Mouse (Mus musculus): ENCODE data around the gene Ugcg.

Gene Ugcg

DNA sequence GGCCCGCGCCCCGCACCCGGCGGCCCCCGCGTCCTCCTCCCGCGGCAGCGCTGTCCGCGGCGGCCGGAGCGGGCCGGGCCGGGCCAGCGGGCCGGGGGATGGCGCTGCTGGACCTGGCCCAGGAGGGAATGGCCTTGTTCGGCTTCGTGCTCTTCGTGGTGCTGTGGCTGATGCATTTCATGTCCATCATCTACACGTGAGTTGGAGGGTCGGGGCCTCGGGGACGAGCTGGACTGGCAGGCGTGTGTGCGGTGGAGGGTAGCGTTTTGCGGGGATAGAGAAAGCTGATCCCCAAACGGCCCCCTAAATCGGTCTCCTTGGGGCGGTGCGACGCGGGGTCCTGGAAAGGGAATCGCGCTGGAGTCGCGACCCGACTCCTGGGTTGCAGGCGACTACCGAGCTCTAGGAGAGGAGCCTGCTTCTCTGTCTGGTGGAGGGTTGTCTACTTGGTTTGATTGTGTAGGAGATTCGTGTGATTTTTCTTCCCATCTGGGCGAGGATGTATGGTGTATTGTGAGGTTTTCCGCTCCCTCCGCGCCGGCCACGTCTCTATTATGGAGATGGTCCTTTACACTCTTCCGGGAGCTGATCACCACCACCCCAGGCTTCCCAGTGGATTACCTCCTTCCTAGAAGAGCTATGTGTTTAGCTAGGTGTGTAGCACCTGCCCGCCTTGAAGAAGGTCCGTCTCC, 635 bp downstream of the Ugcg start:
- peak in 1 of 2 experiments; percentile 7 for DNase-seq (ENCODE audit: low spot score in 2 of 2)

- DNase-seq (ENCODE audit: low spot score in 2 of 2), result no peak
These were observed 1.8 kb downstream of the Ugcg start for GRCm38 (mm10) chr4:59190650-59191424.

GRCm38 (mm10) chr4:59194731-59195496, 5.9 kb downstream of the Ugcg start:
- no peak for DNase-seq (ENCODE audit: low spot score in 2 of 2)

DNA sequence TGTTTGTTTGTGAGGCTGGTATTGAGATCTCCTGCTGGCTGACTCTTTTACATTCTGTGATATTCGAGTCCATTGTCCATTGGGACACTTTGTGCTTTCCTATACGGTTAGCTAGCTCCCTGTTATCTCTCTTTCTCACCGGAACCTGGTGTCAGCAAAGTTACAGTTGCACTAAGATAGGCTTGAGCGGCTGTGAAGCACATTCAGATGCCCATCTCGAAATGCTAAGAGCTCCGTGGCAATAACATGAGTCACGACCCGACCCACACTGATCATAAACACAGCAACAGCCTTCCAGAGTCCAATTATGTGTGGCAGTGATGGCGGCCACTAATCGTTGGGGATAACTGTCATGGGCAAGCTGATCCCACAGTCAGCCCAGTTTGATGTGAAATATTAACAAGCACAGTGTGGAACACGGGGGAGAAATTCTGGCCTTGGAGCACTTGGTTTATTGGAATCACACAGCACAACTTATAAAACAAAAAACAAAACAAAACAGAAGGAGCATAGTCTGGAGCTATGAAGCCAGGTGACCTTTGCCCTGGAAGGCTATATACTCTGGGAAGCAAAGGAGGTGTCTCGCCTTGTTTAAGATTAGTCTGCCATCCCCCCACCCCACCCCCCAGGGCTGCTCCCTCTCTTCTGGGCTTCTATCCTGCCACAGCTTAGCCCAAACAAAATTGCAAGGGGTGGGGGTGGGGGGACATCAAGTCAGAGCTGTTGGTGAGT, 7.5 kb downstream of the Ugcg start:
- no peak for DNase-seq (ENCODE audit: low spot score in 2 of 2)

DNA sequence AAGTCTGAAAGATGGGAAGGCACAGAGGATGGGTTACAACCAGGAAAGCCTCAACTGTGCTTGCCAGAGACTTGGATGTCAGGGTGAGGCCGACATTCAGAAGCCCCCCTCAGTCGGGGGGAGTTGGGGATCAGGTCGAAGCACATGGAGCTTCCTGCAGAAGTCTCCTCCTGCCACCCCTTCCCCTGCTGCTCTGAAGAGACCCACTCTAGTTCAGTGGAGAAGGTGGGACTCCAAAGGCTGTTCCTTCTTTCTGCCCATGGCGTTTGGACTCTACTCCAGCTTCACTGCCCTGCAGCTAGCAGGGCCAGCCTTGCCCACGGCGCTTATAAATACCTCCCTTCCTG, 8.0 kb downstream of the Ugcg start:
- no peak for DNase-seq (ENCODE audit: low spot score in 2 of 2)

DNA sequence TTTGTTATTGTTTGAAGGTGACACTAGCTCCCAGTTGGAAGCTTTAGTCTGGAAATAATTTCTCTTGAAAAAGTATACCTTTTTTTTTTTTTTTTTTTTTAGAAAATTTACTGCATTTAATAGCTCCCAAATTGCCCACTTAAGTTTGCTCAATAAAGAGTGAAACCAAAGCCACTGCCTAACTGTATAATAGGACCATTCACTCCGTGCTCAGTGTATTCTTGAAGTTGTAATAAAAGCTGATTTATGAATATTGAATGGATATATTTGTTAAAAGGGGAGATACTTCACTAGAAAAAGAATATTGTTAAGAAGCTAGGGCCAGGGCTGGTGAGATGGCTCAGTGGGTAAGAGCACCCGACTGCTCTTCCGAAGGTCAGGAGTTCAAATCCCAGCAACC, 8.4 kb downstream of the Ugcg start:
- no peak for DNase-seq (ENCODE audit: low spot score in 2 of 2)

GRCm38 (mm10) chr4:59199341-59199740, 10.3 kb downstream of the Ugcg start:
- peak in 1 of 2 experiments; percentile 58 for DNase-seq (ENCODE audit: low spot score in 2 of 2)

DNA sequence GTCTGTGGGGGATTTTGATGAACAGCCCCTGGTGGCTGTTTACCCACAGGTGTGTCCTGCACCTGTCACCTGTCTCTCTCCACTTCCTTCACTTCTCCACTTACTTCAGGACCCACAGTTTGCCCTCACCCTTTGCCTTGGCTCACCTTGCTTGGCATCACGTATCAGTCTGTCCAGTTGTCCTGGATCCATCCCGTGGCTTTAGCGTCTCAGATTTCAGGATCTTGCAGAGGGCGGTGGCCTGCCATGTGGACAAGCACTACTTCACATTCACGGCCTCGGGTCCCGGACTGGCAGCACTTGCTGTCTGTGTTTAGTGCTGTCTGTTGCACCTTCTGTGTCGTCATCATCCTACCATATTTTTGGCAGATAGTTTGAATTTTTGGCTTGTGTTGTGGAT, 10.7 kb downstream of the Ugcg start:
- no peak for DNase-seq (ENCODE audit: low spot score in 2 of 2)

DNA sequence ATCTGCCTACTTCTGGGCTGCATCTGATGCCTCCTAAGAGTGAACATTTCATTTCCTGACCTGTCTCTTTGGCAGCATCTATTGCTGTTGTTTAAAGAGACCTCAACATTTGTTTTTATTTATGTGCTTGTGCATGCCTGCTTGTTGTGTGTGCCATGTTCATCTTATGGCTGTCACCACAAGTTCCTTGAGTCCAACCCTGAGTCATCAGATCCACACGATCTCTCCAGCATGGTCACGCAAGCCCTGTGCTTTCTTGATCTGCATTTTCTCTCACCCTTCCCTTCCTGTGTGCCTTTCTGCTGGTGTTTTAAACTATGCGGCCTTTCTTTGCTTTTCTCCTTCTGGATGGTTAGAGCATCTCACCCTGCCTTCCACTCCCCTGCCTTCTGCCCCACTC, 11.6 kb downstream of the Ugcg start:
- peak in 1 of 2 experiments; percentile 15 for DNase-seq (ENCODE audit: low spot score in 2 of 2)

- DNase-seq (ENCODE audit: low spot score in 2 of 2), result no peak
These were observed 15.6 kb downstream of the Ugcg start for GRCm38 (mm10) chr4:59204616-59205015.

- no peak for DNase-seq (ENCODE audit: low spot score in 2 of 2)
These were observed 16.8 kb downstream of the Ugcg start for GRCm38 (mm10) chr4:59205758-59206340.

DNA sequence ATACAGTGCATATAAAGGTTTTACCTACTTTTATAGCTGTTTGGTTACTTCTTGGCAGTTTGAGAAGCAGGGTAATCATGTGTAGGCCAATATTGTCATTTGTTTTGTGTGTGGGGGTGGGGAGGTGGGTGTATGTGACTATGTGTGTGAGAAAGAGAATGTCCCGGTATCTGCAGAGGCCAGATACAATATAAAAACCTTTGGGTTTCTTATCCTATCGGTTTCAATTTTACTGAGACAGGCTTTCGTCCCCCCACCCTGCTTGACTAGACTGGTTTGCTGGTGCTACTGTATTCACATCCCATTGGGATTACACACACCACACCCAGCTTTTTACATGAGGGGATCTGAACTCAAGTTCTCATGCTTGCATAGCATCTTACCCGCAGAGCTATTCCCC, 17.5 kb downstream of the Ugcg start:
- no peak for DNase-seq (ENCODE audit: low spot score in 2 of 2)

- no peak for DNase-seq (ENCODE audit: low spot score in 2 of 2)
These were observed 19.6 kb downstream of the Ugcg start for GRCm38 (mm10) chr4:59208607-59209006.

DNA sequence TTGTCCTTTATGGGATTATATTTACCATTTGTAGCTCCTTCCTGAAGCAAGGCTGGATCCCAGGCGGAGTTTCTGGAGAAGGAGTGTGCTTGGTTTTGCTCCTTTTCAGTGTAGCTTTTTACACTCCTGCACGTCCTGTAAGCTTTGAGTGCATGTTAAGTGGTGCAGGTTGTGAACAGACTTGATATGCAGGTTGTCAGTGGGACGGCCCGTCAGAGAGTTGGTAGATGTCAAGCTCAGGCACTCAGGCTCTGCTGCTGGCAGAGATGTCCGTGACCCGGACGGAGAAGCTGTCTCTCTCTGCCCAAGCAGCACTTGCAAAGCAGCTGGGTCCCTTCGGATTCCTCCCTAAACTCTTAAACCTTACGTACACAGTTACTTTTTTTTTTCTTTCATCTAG, 22.1 kb downstream of the Ugcg start:
- no peak for DNase-seq (ENCODE audit: low spot score in 2 of 2)

GRCm38 (mm10) chr4:59213833-59214232, 24.8 kb downstream of the Ugcg start:
- DNase-seq (ENCODE audit: low spot score in 2 of 2), result no peak

- no peak for DNase-seq (ENCODE audit: low spot score in 2 of 2)
These were observed 25.6 kb downstream of the Ugcg start for GRCm38 (mm10) chr4:59214695-59215094.

- DNase-seq (ENCODE audit: low spot score in 2 of 2), result no peak
These were observed 26.5 kb downstream of the Ugcg start for GRCm38 (mm10) chr4:59215585-59215984.

DNA sequence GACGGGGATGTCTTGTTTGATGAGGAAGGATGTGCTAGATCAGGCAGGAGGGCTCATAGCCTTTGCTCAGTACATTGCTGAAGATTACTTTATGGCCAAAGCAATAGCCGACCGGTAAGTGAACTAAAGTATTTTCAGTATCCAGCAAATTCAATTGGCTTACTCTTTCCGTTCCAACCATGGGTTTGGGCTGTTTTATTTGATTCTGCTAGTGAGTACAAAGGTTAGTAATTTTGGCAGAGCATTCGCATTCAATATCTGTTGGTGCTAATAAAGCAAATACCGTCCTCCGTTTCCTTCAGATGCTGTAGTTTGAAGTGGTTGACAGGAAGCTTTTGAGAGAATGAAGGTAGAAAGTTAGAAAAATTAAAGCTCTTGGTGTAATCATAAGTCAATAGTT, 28.0 kb downstream of the Ugcg start:
- no peak for DNase-seq (ENCODE audit: low spot score in 2 of 2)

DNA sequence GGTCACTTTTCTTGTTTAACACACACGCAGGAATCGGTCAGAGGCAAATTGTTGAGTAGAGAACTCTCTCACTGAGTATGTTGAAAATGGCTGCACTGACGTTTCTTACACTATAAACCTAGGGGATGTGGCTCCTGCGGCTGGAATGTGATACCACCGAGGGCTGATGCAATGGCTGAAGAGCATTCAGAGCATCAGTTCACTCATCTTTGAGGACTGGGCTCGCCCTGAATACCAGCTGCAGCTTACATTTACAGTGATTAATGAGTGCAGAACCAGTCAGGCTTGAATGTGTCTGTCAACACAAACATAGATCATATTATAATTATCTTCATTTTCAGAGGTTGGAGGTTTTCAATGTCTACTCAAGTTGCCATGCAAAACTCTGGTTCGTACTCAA, 29.1 kb downstream of the Ugcg start:
- no peak for DNase-seq (ENCODE audit: low spot score in 2 of 2)

DNA sequence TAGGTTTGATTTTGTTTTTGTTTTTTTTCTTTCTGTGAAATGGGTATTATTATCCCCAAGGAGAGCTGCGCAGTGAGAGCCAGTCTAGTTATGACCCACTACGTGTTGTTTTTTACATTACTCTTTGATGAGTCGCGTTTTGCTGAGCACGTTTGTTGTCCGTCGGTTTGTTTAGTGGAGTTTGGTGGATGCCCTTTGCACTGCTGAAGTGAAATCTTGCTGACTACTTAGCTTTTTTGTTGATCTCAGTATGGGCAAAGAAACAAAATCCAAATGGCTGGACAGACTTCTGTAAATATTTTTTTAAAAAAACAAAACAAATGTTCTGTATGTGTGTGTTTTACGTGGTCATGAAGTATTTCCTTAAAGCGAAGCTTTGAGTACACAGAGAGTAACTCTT, 33.2 kb downstream of the Ugcg start:
- no peak for DNase-seq (ENCODE audit: low spot score in 2 of 2)

DNA sequence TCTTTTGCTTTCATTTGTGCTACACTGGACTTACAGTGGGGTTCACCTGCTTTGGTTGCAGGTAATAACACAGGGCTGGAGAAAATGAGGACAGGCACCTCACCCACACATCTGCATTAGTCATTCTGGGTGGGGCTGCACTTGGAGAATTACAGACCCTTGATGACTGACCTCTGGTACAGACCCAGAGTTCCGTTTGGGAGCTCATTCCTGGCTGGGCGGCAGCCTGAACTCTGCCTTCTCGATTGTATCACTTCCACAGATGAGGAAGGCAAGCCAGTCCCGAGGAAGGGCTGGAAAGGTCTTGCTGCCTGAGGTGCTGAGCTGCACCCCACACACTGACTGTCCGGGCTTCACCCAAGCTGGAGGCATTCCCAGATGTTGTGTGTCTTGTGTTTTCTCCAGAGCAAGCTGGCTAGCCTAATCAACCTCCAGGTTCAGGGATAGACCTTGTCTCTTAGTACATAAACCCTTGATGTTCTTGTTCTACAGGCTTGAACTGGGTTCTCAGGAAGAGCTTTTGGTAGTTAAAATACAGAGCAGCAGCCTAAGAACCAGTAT, 34.1 kb downstream of the Ugcg start:
- DNase-seq (ENCODE audit: low spot score in 2 of 2), result no peak

All from urinary bladder, postnatal 36 days (tissue).